Mouse (Mus musculus): ENCODE measurements around the gene Zfp322a.

GRCm38 (mm10) chr13:23383127-23383526 is 14.1 kb upstream of the Zfp322a start:
- TF ChIP-seq EP300 (IDR thresholded peaks at IDR 0.05; ENCODE audit: low read depth in 1 of 2, low read length in 2 of 2) (no peak), CTCF (IDR thresholded peaks at IDR 0.05 in 2 of 3, conservative IDR thresholded peaks at IDR 0.05 in 1 of 3; ENCODE audit: control insufficient read depth in 1 of 3, insufficient read depth in 1 of 3, low read depth in 2 of 3, low read length in 3 of 3, poor library complexity in 1 of 3, severe bottlenecking in 1 of 3) (no peak), MAFK (IDR thresholded peaks at IDR 0.05; ENCODE audit: borderline replicate concordance, low read depth, low read length) (peak; percentile 57; the same call in 1 of the 2 replicates), ZMIZ1 (IDR thresholded peaks at IDR 0.05; ENCODE audit: low read depth, low read length) (no peak), MAX (IDR thresholded peaks at IDR 0.05; ENCODE audit: low read length) (no peak), POLR2A (IDR thresholded peaks at IDR 0.05; ENCODE audit: control insufficient read depth in 1 of 2, insufficient read depth in 1 of 2, low read depth in 1 of 2, low read length in 2 of 2, poor library complexity in 1 of 2) (no peak), MAZ (IDR thresholded peaks at IDR 0.05; ENCODE audit: low read depth, low read length) (no peak), USF1 (IDR thresholded peaks at IDR 0.05; ENCODE audit: low read depth, low read length) (no peak), USF2 (IDR thresholded peaks at IDR 0.05; ENCODE audit: borderline replicate concordance in 1 of 2, insufficient read depth in 1 of 2, low read depth in 1 of 2, low read length in 2 of 2) (no peak), ZC3H11A (IDR thresholded peaks at IDR 0.05; ENCODE audit: low read depth, low read length) (no peak), NRF1 (IDR thresholded peaks at IDR 0.05; ENCODE audit: insufficient read depth, low read depth, low read length, poor library complexity, severe bottlenecking) (no peak)
